Mouse (Mus musculus): ENCODE results near the gene Lama5.

Lama5 gene

DNA sequence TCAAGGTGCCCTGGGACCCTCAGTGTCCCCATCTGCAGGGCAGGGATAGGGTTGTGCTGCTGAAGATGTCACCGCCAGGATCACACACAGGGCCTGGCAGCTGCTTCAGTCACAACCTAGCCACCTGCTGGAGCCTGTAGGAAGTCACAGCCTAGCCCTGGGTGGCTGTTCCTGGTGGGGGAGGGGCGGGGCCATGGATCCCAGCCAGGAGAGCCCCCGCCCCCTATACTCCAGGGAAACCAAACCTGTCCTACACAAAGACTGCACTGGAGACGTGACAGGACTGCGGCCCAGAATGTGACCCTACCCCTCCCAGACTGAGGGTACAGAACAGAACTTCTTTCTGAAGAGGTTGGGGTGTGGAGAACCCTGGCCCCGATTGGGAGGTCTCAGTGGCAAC lies 3.4 kb downstream of the Lama5 start:
- DNase-seq = no peak

DNA sequence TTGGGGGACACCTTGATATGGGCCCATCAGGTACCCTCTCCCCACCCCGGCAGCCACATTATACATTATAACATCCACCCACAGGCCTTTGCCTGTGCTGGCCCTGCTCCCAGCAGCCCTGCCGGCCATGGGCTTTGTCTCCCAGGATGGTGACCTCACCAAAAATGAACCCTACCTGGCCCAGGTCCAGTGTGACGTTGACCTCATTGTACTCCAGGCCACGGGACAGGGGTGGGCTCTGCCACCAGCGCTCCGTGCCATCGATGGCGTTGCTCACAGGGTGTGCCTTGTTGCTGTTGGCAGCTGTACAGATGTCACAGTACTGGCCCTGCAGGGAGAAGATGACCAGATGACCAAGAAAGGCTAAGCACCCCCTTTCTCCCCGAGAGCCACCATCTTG lies 4.6 kb downstream of the Lama5 start:
- DNase-seq = no peak

DNA sequence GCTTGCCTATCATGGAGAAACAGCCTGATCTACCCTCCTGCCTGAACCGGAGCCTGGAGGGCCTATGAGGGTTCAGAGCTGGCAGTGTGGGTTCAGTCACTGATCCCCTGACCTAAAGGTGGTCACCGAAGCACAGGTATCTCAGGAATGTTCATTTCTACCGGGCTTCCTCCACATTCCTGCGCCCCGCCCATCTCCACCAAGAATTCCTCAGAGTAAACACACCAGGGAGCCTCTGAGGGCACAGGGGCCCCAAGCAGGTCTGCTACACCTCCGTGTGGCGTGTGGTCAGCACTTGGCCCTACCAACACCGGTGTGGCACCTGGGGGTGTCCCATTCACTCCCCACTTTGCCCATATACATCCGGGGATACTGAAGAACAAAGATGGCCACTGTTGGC lies 5.5 kb downstream of the Lama5 start:
- DNase-seq = no peak

GRCm38 (mm10) chr2:180219145-180219943 lies 6.3 kb downstream of the Lama5 start:
- no peak for DNase-seq

DNA sequence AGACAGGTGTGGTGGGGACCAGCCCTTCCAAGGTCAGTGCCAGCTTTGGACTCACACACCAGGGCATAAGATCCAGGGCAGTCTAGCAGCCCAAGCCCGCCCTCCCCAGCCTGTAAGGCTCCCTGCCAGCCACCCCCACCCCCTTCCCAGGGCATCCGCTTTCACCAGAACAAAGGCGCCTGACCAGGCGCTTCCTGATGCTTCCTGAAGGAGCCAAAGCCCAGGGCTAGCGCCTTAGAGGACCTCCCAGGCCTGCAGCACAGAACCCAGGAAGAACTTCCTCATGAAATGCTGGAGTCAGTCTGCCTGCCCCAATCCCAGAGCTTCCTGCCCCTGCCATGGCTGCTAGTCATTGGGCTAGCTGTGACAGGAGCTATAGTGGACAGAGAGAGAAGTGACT lies 7.0 kb downstream of the Lama5 start:
- DNase-seq = no peak

DNA sequence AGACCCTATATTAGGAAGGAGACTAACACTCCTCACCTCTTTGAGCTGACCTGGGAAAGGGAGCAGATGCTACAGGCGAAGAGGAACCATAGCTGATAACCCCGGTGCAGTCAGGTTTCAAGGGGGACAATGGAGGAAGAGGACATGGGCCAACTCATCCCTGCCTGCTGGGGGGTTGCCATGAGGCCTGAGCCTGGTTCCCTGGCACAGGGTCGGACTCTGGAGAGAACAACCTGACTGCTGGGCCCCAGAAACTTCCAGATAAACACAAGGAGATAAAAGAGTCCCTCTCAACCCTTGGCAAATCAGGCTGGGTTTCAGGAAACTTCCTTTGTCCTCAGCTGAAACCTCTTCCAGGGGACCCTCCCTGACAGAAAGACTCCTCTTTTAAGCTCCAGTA lies 7.4 kb downstream of the Lama5 start:
- DNase-seq = no peak

DNA sequence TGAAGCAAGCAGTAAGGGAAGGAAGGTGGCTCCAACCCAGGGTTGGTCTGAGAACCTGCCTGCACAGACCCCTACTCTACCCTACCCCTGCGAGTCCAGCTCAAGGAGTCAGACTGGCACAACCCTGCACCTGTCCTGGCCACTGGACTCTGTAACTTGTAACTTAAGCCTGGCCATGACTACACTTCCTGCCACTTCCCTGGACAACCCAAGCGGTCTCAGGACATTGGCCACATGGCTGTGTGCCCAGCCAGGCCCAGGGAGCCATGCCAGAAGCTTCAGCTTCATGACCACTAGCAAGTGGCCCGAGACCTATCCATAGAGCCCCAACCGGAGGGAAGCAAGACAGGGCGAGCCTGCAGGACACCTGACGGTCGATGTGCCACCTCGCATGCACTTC lies 8.1 kb downstream of the Lama5 start:
- DNase-seq = no peak

- DNase-seq = no peak
These were observed 8.7 kb downstream of the Lama5 start for GRCm38 (mm10) chr2:180216921-180217320.

DNA sequence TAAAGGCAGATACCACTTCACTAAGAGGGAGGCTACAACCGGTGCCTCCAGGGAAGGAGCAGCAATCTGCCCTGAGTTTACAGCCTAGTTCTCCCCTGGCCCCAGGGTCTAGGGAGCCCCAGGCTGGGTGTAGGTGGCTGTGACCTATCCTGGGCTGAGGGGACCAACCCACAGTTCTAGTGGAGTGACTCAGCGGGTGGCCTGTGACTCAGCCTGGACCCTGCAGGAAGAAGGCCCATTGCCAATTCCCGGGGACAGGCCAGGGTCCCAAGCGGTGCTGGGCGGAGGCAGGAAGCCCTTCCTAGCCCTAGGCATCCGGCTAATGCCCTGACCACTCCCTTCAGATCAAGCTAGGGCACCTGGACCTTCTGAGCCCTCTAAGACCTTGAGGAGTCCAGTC lies 9.7 kb downstream of the Lama5 start:
- no peak for DNase-seq

GRCm38 (mm10) chr2:180215011-180215461 lies 10.6 kb downstream of the Lama5 start:
- no peak for DNase-seq

DNA sequence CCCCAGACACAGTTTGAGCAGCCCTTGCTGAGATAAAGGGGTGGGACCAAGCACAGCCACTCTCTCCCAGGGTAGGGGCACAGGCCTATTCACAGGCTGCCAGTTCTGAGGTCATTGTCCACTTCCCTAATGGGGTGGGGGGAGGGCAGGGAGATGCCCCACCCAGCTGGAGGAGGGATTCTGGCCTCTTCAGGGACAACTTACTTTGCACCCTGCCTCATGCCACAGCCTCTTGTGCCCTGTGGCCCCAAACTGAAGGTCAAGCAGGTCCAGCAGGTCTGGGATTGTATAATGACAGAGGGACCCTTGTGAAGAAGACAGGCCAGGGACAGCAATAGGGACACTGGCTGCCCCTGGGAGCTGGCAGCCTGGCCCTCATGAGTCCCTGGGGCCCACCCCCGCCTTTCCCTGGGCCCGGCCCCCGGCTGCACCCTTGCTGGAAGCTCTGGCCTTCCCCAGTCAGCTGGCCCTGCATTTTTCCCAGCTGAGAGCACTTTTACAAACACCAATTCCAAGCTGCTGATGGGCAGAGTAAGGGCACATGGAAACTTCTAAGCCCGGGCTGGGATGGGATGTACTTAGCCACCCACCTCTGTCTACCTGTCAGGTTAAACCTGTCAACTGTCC lies 11.2 kb downstream of the Lama5 start:
- DNase-seq = no peak

- DNase-seq = no peak
These were observed 13.4 kb downstream of the Lama5 start for GRCm38 (mm10) chr2:180212255-180212654.

DNA sequence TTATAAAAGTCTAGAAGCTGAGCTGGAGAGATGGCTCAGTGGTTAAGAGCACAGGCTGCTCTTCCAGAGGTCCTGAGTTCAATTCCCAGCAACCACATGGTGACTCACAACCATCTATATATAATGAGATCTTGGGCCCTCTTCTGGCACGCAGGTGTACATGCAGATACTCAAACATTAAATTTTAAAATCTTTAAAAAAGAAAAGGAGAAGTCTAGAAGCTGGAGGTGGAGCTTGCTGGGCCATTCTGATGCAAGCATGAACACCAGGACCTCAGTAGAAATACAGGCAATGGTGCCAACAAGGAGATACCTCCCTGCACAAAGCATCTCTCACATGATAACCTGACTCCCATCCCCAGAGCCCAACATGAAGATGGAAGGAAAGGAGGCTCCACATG lies 16.7 kb downstream of the Lama5 start:
- no peak for DNase-seq

- no peak for DNase-seq
These were observed 17.8 kb downstream of the Lama5 start for GRCm38 (mm10) chr2:180207840-180208239.

- DNase-seq = no peak
These were observed 19.7 kb downstream of the Lama5 start for GRCm38 (mm10) chr2:180205956-180206280.

GRCm38 (mm10) chr2:180205083-180205955 lies 20.3 kb downstream of the Lama5 start:
- no peak for DNase-seq

DNA sequence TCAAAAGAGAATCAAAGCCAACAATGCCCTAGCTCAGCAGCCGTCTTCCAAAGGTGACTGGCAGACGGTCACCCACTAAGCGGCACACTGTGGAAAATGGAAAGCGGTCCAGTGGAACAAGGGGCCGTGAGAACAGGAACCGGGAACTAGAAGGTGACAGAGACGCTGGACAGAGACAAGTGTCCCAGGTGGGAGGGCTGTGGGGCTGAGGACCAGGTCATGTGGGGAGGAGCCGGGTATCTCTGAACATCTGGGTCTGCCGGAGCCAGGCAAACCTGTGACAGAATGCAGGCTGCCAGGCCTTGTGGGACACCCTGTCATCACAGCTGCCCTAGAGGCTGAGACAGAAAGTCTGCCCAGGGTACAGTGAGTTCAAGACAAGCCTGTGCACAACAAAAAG lies 21.2 kb downstream of the Lama5 start:
- no peak for DNase-seq

- DNase-seq = peak; percentile 54
These were observed 22.9 kb downstream of the Lama5 start for GRCm38 (mm10) chr2:180202805-180203204.

- no peak for DNase-seq
These were observed 23.4 kb downstream of the Lama5 start for GRCm38 (mm10) chr2:180202263-180202662.

DNA sequence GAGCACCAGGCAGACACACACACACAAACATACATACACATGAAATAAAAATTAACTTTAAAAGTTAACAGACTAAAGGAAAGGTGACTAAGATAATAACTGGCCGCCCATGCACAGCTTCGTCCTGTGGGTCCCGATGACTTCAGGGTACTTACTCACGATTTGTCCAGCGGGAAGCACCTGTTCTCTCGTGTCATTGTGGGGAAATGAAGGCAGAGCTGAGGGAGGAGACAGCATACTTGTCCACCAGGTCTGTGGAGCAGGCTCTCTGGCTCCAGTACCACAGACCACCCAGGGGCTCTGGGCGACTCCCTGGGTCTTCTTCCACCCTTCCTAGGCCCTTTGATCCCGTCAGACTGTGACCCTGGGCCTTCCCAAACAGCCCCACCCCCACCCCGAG lies 24.4 kb downstream of the Lama5 start:
- DNase-seq = no peak

- DNase-seq = no peak
These were observed 25.0 kb downstream of the Lama5 start for GRCm38 (mm10) chr2:180200681-180201080.

DNA sequence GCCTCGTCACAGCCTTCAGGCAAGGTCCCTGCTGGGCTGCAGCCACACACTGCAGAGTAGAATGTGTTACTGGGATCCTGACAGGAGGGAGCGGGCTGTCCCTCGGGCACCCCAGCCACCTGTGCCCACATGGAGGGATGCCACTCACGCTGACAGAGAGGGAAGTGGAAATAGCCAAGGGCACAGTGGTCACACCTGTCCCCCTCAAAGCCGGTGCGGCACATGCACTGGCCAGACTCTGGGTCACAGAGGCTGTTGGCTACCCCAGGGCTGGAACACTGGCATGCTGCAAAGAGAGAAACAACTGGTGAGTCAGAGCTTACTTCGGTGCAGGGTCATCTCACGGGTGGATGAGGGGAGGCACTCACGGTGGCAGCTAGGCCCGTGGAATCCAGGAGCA lies 26.9 kb downstream of the Lama5 start:
- DNase-seq = no peak

DNA sequence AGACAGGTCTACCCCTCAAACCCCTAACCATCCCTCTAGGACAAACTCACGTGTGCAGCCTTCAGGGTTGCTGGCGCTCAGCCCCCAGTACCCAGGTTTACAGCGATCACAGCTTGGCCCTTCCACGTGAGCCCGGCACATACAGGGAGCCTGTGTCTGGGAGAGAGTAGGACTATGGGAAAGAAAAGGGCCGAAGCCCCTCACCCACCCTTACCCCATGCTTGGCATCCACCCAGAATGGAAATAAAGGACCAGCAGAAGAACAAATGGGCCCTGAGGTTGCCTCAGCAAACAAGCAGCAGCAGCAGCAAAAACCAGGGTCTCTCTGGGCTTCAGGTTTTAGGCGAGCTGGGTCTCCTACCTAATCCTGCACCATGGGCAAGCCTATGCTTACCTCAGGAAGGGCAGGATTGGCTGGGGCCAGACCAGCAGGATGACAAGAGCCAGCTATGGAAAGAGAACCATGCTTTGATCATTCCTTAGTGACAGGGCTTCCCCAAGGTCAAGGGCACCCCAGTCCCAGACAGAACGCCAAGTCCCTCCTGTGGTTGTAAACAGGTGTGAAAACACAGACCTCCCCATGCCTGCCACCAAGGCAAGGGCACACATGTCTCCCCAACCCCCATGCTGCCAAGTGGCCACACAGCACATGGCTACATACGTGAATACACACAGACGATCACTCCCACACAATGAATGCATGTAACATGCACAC lies 28.2 kb downstream of the Lama5 start:
- no peak for DNase-seq

All from layer of hippocampus, adult 9-11 months (tissue).